Mouse (Mus musculus) hindbrain, embryonic 10.5 days (tissue): ENCODE results near the gene Pik3c2g. TPM values are rescaled to one million over a fixed set of nuclear protein-coding genes. Genes with fewer than 3 reads are reported as not detected.

ENCODE experiments used
- DNase-seq: peaks from one replicate; pipeline ENCODE4 v3.0.0-alpha.2; 2017; ENCODE audit warnings: low spot score
- H3K27ac ChIP-seq: fragments of 300-500 bp; sonication (generic); 2 replicates; pipeline ENCODE4 v1.5.1; 2016; ENCODE audit warnings: mild to moderate bottlenecking, moderate library complexity
- H3K27me3 ChIP-seq: fragments of 300-500 bp; sonication (generic); 2 replicates; pipeline ENCODE4 v1.6.1; 2016; ENCODE audit warnings: mild to moderate bottlenecking; ENCODE audit not compliant: poor library complexity, insufficient read depth, severe bottlenecking
- H3K36me3 ChIP-seq: fragments of 300-500 bp; sonication (generic); 2 replicates; pipeline ENCODE4 v1.6.1; 2016; ENCODE audit warnings: mild to moderate bottlenecking, moderate library complexity
- H3K4me1 ChIP-seq: fragments of 300-500 bp; sonication (generic); replicated peaks from 2 replicates; pipeline ENCODE4 v1.6.1; 2016; ENCODE audit warnings: mild to moderate bottlenecking
- H3K4me3 ChIP-seq: fragments of 300-500 bp; sonication (generic); 2 replicates; pipeline ENCODE4 v1.5.1; 2016; ENCODE audit warnings: mild to moderate bottlenecking, moderate library complexity
- H3K9me3 ChIP-seq: fragments of 300-500 bp; sonication (generic); 2 replicates; pipeline ENCODE4 v1.6.1; 2016; ENCODE audit warnings: mild to moderate bottlenecking, moderate library complexity
- WGBS: fragments of 180-500 bp; shearing (Covaris S2); methylation state at CpG from one replicate; pipeline ENCODE4 v1.1.7; 2016; 5-methylcytosine and 5-hydroxymethylcytosine counted together
- polyA plus RNA-seq: library from polyadenylated mRNA; unstranded; fragments of >200 nt; fragmentation: Nextera tagmentation; extraction: Ambion mirVana; gene quantifications from 2 replicates; pipeline ENCODE4 v1.2.1, GENCODE M21; 2016

Pik3c2g gene
- polyA plus RNA-seq, 1 experiment from 2014 or later, result 0.33 TPM

GRCm38 (mm10) chr6:139596433-139596832 lies 9.4 kb downstream of the Pik3c2g start:
- Histone ChIP-seq H3K36me3 (no peaks in the 10 kb centered on the region), H3K4me1 (peaks cover 16% of the 10 kb centered on the region; the same call in 1 of the 2 replicates), H3K27ac (no peak overlapping the region), H3K9me3 (no peaks in the 10 kb centered on the region), H3K27me3 (no peaks in the 10 kb centered on the region), H3K4me3 (no peak overlapping the region)
- 53% methylated on average over 2 of the region's 2 CpGs for WGBS
- DNase-seq, result no peak

- WGBS, result 77% methylated on average over 1 of the region's 1 CpGs
- no peak for DNase-seq
Measured at GRCm38 (mm10) chr6:139599216-139599615, 12.2 kb downstream of the Pik3c2g start.

GRCm38 (mm10) chr6:139618774-139619173 lies 31.8 kb downstream of the Pik3c2g start:
- H3K9me3 ChIP-seq, result no peaks in the 10 kb centered on the region
- H3K4me1 ChIP-seq, result no peaks in the 10 kb centered on the region
- H3K27ac ChIP-seq, result no peak overlapping the region
- no peaks in the 10 kb centered on the region for H3K27me3 ChIP-seq
- no peak for DNase-seq
- WGBS, result 91% methylated on average over 4 of the region's 4 CpGs
- H3K4me3 ChIP-seq, result no peak overlapping the region
- no peaks in the 10 kb centered on the region for H3K36me3 ChIP-seq

More at GRCm38 (mm10) chr6:139599216-139599615, 12.2 kb downstream of the Pik3c2g start:
- Histone ChIP-seq H3K4me1 (no peaks in the 10 kb centered on the region), H3K36me3 (no peaks in the 10 kb centered on the region), H3K9me3 (no peaks in the 10 kb centered on the region), H3K27me3 (no peaks in the 10 kb centered on the region), H3K4me3 (no peak overlapping the region), H3K27ac (no peak overlapping the region)

DNA sequence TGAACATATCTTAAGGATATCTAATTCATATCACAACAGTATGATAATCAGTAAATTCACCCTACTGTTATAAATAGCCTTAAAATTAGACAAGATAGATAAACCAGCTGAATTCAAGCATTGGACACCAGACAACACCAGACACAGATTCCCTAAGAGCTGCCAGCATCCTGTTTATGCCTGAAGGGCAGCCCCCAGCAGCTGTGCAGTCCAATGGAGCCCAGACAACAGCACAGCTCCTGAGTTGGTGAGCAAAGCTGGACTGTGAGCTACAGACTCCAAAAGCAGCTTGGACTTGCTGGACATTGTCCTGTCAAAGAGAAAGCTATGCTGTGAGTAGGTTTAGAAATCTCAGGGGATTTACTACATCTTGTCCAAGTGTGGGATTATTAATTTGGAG lies 37.7 kb downstream of the Pik3c2g start:
- H3K9me3 ChIP-seq, result no peaks in the 10 kb centered on the region
- no peaks in the 10 kb centered on the region for H3K4me1 ChIP-seq
- DNase-seq, result no peak
- H3K36me3 ChIP-seq, result no peaks in the 10 kb centered on the region
- no peak overlapping the region for H3K27ac ChIP-seq
- no peak overlapping the region for H3K4me3 ChIP-seq
- no peaks in the 10 kb centered on the region for H3K27me3 ChIP-seq

GRCm38 (mm10) chr6:139634561-139634960 lies 47.5 kb downstream of the Pik3c2g start:
- H3K9me3 ChIP-seq, result no peaks in the 10 kb centered on the region
- no peaks in the 10 kb centered on the region for H3K4me1 ChIP-seq
- no peaks in the 10 kb centered on the region for H3K36me3 ChIP-seq
- 80% methylated on average over 3 of the region's 3 CpGs for WGBS
- no peak for DNase-seq
- no peak overlapping the region for H3K4me3 ChIP-seq
- no peak overlapping the region for H3K27ac ChIP-seq
- no peaks in the 10 kb centered on the region for H3K27me3 ChIP-seq

DNA sequence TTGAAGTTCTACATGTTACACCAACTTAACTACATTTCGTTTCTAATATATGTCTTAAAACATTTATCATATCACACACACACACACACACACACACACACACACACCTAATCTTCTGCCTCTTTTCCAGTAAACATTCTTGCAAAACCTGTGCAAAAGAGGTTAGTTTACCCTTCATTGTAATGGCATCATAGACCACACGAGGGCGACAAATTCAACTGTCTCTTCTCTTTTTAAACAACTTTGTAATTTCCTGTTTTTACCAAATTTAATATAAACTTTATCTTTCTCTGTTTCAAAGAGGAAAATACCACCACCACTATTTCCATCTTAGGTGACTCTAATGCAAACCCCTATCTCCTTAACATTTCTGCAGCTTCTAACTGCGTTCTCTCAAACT lies 68.4 kb downstream of the Pik3c2g start:
- Histone ChIP-seq H3K4me3 (no peak overlapping the region), H3K27me3 (no peaks in the 10 kb centered on the region), H3K27ac (no peak overlapping the region), H3K9me3 (no peaks in the 10 kb centered on the region), H3K4me1 (no peaks in the 10 kb centered on the region), H3K36me3 (no peaks in the 10 kb centered on the region)
- DNase-seq, result no peak
- WGBS, result 33% methylated on average over 4 of the region's 4 CpGs

DNA sequence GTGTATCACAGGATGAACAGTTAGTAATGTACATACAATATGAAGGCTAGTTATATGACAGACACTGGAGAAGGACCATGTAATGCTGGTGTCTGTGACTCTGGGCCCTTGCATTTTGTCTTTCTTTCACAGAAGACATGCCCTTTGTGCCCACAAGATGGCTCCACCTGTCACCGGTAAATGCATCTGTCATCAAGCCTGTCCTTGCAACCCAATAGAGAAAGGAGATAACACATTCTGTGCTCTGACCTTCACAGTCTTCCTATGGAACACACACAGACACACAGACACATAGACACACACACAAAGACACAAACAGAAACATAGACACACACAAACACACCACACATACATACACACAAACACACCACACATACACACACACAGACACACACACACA lies 75.4 kb downstream of the Pik3c2g start:
- Histone ChIP-seq H3K4me3 (no peak overlapping the region), H3K36me3 (no peaks in the 10 kb centered on the region), H3K9me3 (no peaks in the 10 kb centered on the region), H3K27ac (no peak overlapping the region), H3K4me1 (no peaks in the 10 kb centered on the region), H3K27me3 (no peaks in the 10 kb centered on the region)
- 42% methylated on average over 1 of the region's 1 CpGs for WGBS
- peak; percentile 14 for DNase-seq

DNA sequence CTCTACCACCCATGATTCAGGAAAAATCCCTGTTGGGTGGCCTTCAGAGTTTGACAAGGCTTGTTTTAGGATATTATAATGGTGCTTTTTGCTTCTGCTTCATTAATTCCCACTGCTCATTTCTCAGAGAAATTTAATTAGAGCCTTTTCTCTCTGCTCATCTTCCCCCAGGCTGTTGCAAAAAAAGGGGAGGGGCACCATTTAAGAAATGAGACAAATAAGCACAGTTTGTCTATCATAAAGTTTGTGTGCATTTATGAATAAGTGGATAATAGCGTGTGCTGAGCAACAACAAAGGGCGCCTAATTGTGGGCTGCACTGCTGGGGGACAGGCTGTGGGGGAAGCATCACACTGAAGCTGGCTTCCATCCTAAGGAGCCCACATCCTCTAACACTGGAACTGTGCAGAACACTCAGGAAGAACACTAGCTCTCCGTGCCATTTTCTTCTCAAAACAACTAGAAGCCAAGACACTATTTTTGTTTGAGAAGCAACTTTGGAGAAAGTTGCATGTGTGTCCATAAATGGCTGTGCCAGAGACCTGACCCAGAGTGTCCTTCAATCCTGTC lies 131.5 kb downstream of the Pik3c2g start:
- Histone ChIP-seq H3K36me3 (no peaks in the 10 kb centered on the region), H3K4me3 (no peak overlapping the region), H3K27me3 (no peaks in the 10 kb centered on the region), H3K27ac (no peak overlapping the region), H3K4me1 (no peaks in the 10 kb centered on the region), H3K9me3 (no peaks in the 10 kb centered on the region)
- WGBS, result 89% methylated on average over 3 of the region's 3 CpGs
- no peak for DNase-seq

- 86% methylated on average over 13 of the region's 13 CpGs for WGBS
- no peaks in the 10 kb centered on the region for H3K36me3 ChIP-seq
- no peaks in the 10 kb centered on the region for H3K9me3 ChIP-seq
- no peak overlapping the region for H3K4me3 ChIP-seq
- H3K27ac ChIP-seq, result no peak overlapping the region
- H3K4me1 ChIP-seq, result no peaks in the 10 kb centered on the region
- H3K27me3 ChIP-seq, result no peaks in the 10 kb centered on the region
- no peak for DNase-seq
Measured at GRCm38 (mm10) chr6:139719639-139720221, 132.7 kb downstream of the Pik3c2g start.

- H3K27ac ChIP-seq, result no peak overlapping the region
- no peak for DNase-seq
- no peak overlapping the region for H3K4me3 ChIP-seq
- no peaks in the 10 kb centered on the region for H3K36me3 ChIP-seq
- no peaks in the 10 kb centered on the region for H3K27me3 ChIP-seq
- WGBS, result 89% methylated on average over 9 of the region's 9 CpGs
- H3K9me3 ChIP-seq, result no peaks in the 10 kb centered on the region
- no peaks in the 10 kb centered on the region for H3K4me1 ChIP-seq
Measured at GRCm38 (mm10) chr6:139735708-139736626, 148.9 kb downstream of the Pik3c2g start.

DNA sequence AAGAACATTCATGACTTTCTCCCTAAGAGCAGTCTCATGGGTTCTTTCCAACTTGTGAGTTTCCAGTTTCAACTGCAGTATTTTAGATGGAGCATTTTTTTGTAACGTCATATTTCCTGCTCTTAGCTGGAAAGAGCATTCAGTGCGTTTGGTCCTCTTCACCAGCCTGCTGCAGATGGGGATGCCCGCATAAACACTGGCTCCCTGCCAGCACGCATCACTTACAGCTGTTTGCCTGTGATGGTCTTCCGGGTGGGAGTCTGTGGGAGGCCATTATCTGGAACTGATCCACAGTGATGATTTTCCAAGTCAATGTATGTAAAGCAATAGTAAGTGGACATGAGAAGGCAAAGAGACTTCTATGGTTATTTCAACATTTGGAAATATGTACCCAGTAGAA lies 151.3 kb downstream of the Pik3c2g start:
- Histone ChIP-seq H3K27ac (no peak overlapping the region), H3K27me3 (no peaks in the 10 kb centered on the region), H3K36me3 (no peaks in the 10 kb centered on the region), H3K9me3 (no peaks in the 10 kb centered on the region), H3K4me3 (no peak overlapping the region), H3K4me1 (no peaks in the 10 kb centered on the region)
- 73% methylated on average over 5 of the region's 5 CpGs for WGBS
- no peak for DNase-seq

- H3K27ac ChIP-seq, result no peak overlapping the region
- H3K4me3 ChIP-seq, result no peak overlapping the region
- no peaks in the 10 kb centered on the region for H3K9me3 ChIP-seq
- H3K27me3 ChIP-seq, result no peaks in the 10 kb centered on the region
- no peak for DNase-seq
- 87% methylated on average over 12 of the region's 12 CpGs for WGBS
- H3K36me3 ChIP-seq, result no peaks in the 10 kb centered on the region
- 0 out of 2 replicates have a peak, but pooled peaks cover 3% of the 10 kb centered on the region for H3K4me1 ChIP-seq
Measured at GRCm38 (mm10) chr6:139742693-139743432, 155.8 kb downstream of the Pik3c2g start.
